Mouse (Mus musculus) liver, embryonic 15.5 days (tissue): ENCODE data around the gene Gm20696. TPM values are rescaled to one million over a fixed set of nuclear protein-coding genes. Genes with fewer than 3 reads are reported as not detected.

Experiments
- ATAC-seq: fragments of 200-750 bp; cut with Nextera tagmentation; 2 replicates; pipeline ENCODE4 v1.8.0; 2017; ENCODE audit warnings: moderate number of reproducible peaks, mild to moderate bottlenecking, moderate library complexity; ENCODE audit not compliant: insufficient read depth
- H3K27ac ChIP-seq: fragments of 300-500 bp; sonication (generic); replicated peaks from 2 replicates; pipeline ENCODE4 v1.5.1; 2015; ENCODE audit warnings: mild to moderate bottlenecking, inconsistent platforms
- H3K27me3 ChIP-seq: fragments of 300-500 bp; sonication (generic); 2 replicates; pipeline ENCODE4 v1.6.1; 2015; ENCODE audit warnings: mild to moderate bottlenecking, inconsistent platforms
- H3K36me3 ChIP-seq: fragments of 300-500 bp; sonication (generic); replicated peaks from 2 replicates; pipeline ENCODE4 v1.6.1; 2015; ENCODE audit warnings: moderate library complexity, mild to moderate bottlenecking, inconsistent platforms
- H3K4me1 ChIP-seq: fragments of 300-500 bp; sonication (generic); replicated peaks from 2 replicates; pipeline ENCODE4 v1.6.1; 2015; ENCODE audit warnings: inconsistent platforms
- H3K4me2 ChIP-seq: fragments of 300-500 bp; sonication (generic); 2 replicates; pipeline ENCODE4 v1.6.1; 2015; ENCODE audit warnings: moderate library complexity, mild to moderate bottlenecking, inconsistent platforms
- H3K4me3 ChIP-seq: fragments of 300-500 bp; sonication (generic); replicated peaks from 2 replicates; pipeline ENCODE4 v1.5.1; 2015; ENCODE audit warnings: mild to moderate bottlenecking, inconsistent platforms
- H3K9ac ChIP-seq: fragments of 300-500 bp; sonication (generic); 2 replicates; pipeline ENCODE4 v1.6.1; 2015; ENCODE audit warnings: moderate library complexity, mild to moderate bottlenecking, inconsistent platforms
- H3K9me3 ChIP-seq: fragments of 300-500 bp; sonication (generic); replicated peaks from 2 replicates; pipeline ENCODE4 v1.6.1; 2016; ENCODE audit warnings: inconsistent platforms
- WGBS: fragments of 180-500 bp; shearing (Covaris S2); methylation state at CpG from one replicate; pipeline ENCODE4 v1.1.7; 2015; ENCODE audit warnings: mixed read lengths; ENCODE audit not compliant: insufficient replicate concordance; 5-methylcytosine and 5-hydroxymethylcytosine counted together
- polyA plus RNA-seq: library from polyadenylated mRNA; unstranded; fragments of >200 nt; fragmentation: Nextera tagmentation; extraction: Ambion mirVana; gene quantifications from 2 replicates; pipeline ENCODE4 v1.2.1, GENCODE M21; 2015

The Gm20696 gene
- polyA plus RNA-seq, 1 experiment from 2014 or later, result 0.75 TPM

GRCm38 (mm10) chr6:99325881-99326280 lies 340.7 kb downstream of the Gm20696 start:
- Histone ChIP-seq H3K36me3 (no peaks in the 10 kb centered on the region), H3K27me3 (no peaks in the 10 kb centered on the region), H3K4me3 (no peak overlapping the region), H3K27ac (no peak overlapping the region), H3K4me1 (no peaks in the 10 kb centered on the region), H3K9ac (no peak overlapping the region), H3K4me2 (no peak overlapping the region), H3K9me3 (no peaks in the 10 kb centered on the region)
- 92% methylated on average over 2 of the region's 2 CpGs for WGBS
- ATAC-seq, result no peak

DNA sequence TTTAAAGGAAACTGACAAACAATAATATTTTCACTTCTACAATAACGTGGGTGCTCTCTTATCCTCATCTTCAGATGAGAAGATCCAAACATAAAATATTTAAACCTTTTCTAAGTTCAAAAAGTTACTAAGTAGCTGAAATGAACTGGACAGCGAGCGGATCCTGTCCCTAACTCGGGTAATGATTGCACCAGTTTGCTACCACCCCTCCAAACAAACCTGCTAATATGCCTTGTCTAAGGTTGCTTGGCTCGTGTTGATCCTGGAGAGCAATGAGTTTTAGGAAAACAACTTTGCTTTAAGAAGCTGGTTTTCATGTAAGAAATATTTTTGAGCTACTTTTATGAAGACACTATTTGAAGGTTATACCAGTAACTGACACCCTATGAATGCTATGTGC lies 341.1 kb downstream of the Gm20696 start:
- ATAC-seq, result no peak
- WGBS, result 68% methylated on average over 5 of the region's 5 CpGs
- Histone ChIP-seq H3K9ac (no peak overlapping the region), H3K27me3 (no peaks in the 10 kb centered on the region), H3K4me1 (no peaks in the 10 kb centered on the region), H3K9me3 (no peaks in the 10 kb centered on the region), H3K4me2 (no peak overlapping the region), H3K4me3 (no peak overlapping the region), H3K27ac (no peak overlapping the region), H3K36me3 (no peaks in the 10 kb centered on the region)

- 63% methylated on average over 8 of the region's 8 CpGs for WGBS
- no peak for ATAC-seq
- Histone ChIP-seq H3K4me1 (no peaks in the 10 kb centered on the region), H3K27me3 (no peaks in the 10 kb centered on the region), H3K9ac (no peak overlapping the region), H3K4me2 (no peak overlapping the region), H3K9me3 (no peaks in the 10 kb centered on the region), H3K4me3 (no peak overlapping the region), H3K27ac (no peak overlapping the region), H3K36me3 (no peaks in the 10 kb centered on the region)
Observed at GRCm38 (mm10) chr6:99322132-99322904, 344.3 kb downstream of the Gm20696 start.

DNA sequence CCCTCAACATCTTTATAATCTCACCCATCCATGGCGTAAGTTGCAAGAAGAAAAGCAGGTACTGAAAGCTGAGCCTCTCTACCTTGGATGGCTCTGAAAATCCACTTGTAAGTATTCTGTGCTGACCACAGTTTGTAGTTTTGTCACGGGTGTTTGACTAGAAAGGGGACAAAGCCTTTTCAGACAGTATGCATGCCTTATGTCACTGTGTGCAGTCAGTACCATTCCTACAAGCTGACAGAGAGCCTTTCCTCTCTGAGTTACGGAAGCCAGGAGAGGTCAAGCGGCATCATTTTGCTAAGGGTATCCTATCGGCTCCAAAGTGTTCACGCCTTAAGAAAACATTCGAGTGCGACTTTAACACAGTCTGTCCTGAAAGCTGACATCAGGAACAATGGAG lies 346.2 kb downstream of the Gm20696 start:
- no peaks in the 10 kb centered on the region for H3K9me3 ChIP-seq
- H3K36me3 ChIP-seq, result no peaks in the 10 kb centered on the region
- no peak overlapping the region for H3K4me2 ChIP-seq
- no peak overlapping the region for H3K9ac ChIP-seq
- 82% methylated on average over 8 of the region's 8 CpGs for WGBS
- no peaks in the 10 kb centered on the region for H3K4me1 ChIP-seq
- H3K27ac ChIP-seq, result no peak overlapping the region
- H3K4me3 ChIP-seq, result no peak overlapping the region
- no peak for ATAC-seq
- H3K27me3 ChIP-seq, result no peaks in the 10 kb centered on the region

DNA sequence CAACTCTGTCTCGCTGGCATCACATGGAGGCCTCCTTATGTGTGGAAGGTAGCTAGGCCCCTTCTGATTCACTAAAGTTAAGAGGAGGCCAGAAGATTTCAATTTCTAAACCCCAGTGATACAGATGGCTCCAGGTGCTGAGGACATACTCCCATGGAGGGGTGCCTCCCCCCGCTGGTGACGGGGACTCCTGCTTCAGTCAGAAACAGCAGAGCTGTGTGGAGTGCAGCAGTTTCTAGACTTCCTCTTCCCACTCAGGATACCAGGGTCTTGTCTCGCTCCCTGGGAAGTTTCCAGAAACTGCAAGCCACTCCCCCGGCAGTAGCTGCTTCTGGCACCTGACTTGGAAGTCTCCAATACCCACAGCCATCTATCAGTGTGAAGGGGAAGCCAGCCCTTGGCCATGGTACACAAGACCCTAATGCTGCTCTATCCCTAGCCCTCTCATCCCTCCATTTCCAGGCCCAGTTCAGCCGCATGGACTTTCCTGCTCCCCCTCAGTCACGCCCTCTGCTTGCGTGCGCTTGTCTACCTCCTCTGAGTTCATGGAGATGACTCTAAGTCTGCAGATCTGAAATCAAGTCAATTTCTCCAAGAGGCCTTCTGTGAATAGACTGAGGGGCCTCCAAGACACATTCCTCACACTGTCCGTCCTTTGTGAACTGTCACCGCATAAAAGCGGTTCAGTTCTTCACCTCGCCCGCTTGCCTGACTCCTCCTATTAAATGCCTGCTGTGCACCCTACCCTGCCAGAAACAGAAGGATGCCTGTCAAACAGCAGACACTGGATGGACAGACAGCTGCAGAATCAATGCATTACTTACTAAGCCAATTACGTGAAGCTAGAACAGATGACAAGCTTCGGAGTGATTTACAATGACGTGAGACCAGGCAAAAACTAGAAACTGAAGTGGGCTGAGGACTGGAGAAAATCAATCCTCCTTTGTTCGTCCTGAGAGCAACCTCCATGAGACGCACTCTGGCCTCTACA lies 346.9 kb downstream of the Gm20696 start:
- 76% methylated on average over 19 of the region's 19 CpGs for WGBS
- Histone ChIP-seq H3K27me3 (no peaks in the 10 kb centered on the region), H3K4me1 (no peaks in the 10 kb centered on the region), H3K9ac (no peak overlapping the region), H3K4me2 (no peak overlapping the region), H3K36me3 (no peaks in the 10 kb centered on the region), H3K4me3 (no peak overlapping the region), H3K9me3 (no peaks in the 10 kb centered on the region), H3K27ac (no peak overlapping the region)
- ATAC-seq, result no peak

GRCm38 (mm10) chr6:99314746-99315145 lies 351.9 kb downstream of the Gm20696 start:
- Histone ChIP-seq H3K9ac (no peak overlapping the region), H3K4me3 (no peak overlapping the region), H3K4me2 (no peak overlapping the region), H3K9me3 (no peaks in the 10 kb centered on the region), H3K36me3 (no peaks in the 10 kb centered on the region), H3K4me1 (no peaks in the 10 kb centered on the region), H3K27ac (no peak overlapping the region), H3K27me3 (no peaks in the 10 kb centered on the region)
- 54% methylated on average over 3 of the region's 3 CpGs for WGBS
- no peak for ATAC-seq

DNA sequence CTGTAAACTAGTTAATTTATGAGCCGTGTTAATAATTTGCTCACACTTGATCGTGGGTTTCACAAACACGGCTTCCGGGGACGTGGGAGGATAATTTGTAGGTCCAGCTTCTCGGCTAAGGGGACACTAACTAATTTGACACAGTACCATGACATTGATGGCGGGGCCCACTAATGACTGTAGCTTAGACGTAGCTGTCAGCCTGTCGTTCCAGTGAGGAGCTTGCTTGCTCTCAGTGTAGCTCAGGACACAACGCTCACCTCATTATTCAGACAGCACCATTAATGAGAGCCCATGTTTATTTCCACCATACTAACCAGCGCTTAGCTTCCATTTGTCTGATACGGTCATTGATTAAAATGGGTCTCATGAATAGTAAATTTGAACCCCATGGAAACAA lies 356.1 kb downstream of the Gm20696 start:
- Histone ChIP-seq H3K9me3 (no peaks in the 10 kb centered on the region), H3K27ac (no peak overlapping the region), H3K4me3 (no peak overlapping the region), H3K4me1 (no peaks in the 10 kb centered on the region), H3K4me2 (no peak overlapping the region), H3K9ac (no peak overlapping the region), H3K27me3 (no peaks in the 10 kb centered on the region), H3K36me3 (no peaks in the 10 kb centered on the region)
- no peak for ATAC-seq
- WGBS, result 82% methylated on average over 12 of the region's 12 CpGs

DNA sequence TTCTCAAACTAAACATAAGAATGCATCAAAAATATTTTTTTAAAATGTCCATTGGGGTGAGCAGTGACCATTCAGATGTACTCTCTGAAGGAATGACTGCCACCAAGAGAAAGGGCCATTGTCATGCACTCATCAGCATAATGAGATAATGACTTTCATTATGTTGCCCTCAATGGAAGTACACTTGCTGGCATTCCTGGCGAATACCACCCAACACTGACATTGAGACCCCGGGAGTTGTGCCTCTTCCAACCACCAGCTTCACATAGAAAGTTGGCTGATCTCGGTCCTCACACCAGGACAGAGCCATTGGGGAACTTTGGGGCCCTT lies 356.5 kb downstream of the Gm20696 start:
- no peaks in the 10 kb centered on the region for H3K27me3 ChIP-seq
- no peaks in the 10 kb centered on the region for H3K4me1 ChIP-seq
- H3K27ac ChIP-seq, result no peak overlapping the region
- H3K4me2 ChIP-seq, result no peak overlapping the region
- ATAC-seq, result no peak
- H3K9ac ChIP-seq, result no peak overlapping the region
- H3K4me3 ChIP-seq, result no peak overlapping the region
- 68% methylated on average over 3 of the region's 3 CpGs for WGBS
- no peaks in the 10 kb centered on the region for H3K36me3 ChIP-seq
- H3K9me3 ChIP-seq, result no peaks in the 10 kb centered on the region

DNA sequence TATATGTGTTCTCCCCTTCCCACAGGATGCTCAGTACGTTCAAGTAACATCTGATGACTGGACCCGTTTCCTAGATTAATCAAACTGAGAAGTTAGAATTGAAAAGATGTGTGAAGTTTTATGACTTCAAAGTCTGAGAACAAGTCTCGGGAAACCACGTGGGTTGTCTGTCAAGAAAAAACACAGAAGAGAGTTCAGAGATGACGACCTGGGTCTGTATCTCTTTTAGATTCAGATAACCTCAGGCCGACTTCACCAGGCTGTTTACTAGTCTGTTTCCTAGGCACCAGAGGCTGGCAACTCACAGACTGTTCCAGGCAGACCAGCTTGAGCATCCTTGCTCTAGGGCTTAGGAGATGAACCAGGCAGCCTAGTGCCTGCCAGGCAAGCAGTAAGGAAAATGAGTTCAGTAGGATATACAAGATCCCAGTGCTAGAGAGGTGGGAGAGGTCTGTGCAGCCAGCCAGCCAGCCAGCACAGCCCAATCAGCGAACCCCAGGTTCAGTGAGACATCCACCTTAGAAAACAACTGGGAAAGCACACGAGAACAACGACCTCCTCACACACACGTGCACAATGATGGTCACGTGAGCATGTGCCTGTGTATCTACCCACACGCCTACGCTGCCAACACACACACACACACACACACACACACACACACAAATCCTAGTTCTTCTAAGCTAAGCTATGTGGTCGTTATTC lies 357.0 kb downstream of the Gm20696 start:
- WGBS, result 61% methylated on average over 14 of the region's 14 CpGs
- Histone ChIP-seq H3K4me1 (no peaks in the 10 kb centered on the region), H3K9me3 (no peaks in the 10 kb centered on the region), H3K27me3 (no peaks in the 10 kb centered on the region), H3K36me3 (no peaks in the 10 kb centered on the region), H3K9ac (no peak overlapping the region), H3K4me3 (no peak overlapping the region), H3K27ac (no peak overlapping the region), H3K4me2 (no peak overlapping the region)
- no peak for ATAC-seq

DNA sequence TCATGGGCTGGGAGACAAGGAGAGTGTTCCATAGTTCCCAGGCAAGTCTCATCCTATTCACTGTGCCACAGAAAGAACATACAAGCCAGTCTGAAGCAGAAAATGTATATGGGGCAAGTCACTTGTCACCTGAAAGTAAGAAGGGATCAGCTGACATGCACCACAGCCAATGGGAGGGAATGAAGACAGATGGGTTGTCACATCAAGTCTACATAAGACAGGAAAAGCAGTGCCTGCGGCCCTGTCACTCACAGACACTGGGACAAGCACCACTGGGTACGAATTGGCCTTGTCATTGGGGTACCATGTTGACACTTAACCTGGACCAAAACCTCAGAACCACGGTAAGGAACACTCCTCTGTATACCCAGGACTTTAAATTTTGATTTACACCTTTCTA lies 360.8 kb downstream of the Gm20696 start:
- ATAC-seq, result no peak
- Histone ChIP-seq H3K4me2 (no peak overlapping the region), H3K27ac (no peak overlapping the region), H3K4me1 (no peaks in the 10 kb centered on the region), H3K9ac (no peak overlapping the region), H3K36me3 (no peaks in the 10 kb centered on the region), H3K4me3 (no peak overlapping the region), H3K27me3 (no peaks in the 10 kb centered on the region), H3K9me3 (no peaks in the 10 kb centered on the region)
- 71% methylated on average over 3 of the region's 3 CpGs for WGBS

DNA sequence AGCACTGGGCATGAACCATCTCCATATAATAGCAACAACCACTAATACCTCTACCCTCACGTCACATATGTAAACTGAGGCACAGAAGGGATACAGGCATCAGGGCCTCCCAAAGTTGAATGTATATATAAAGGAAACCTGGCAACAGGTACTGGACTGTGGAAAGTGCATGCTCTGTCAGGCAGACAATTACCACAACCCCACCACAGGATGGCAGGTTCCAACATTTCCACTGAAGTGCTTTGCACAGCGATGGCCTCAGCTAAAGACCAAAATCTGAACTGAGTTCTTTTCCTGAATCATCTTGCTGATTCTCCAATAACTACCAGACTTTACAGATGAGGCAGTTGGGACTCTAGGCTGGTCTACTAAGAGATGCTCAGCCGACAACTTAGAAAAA lies 361.4 kb downstream of the Gm20696 start:
- H3K27me3 ChIP-seq, result no peaks in the 10 kb centered on the region
- 74% methylated on average over 3 of the region's 3 CpGs for WGBS
- no peak overlapping the region for H3K4me3 ChIP-seq
- H3K9ac ChIP-seq, result no peak overlapping the region
- no peak for ATAC-seq
- no peak overlapping the region for H3K4me2 ChIP-seq
- no peak overlapping the region for H3K27ac ChIP-seq
- no peaks in the 10 kb centered on the region for H3K4me1 ChIP-seq
- no peaks in the 10 kb centered on the region for H3K9me3 ChIP-seq
- no peaks in the 10 kb centered on the region for H3K36me3 ChIP-seq
